Mouse (Mus musculus) testis, adult 2 months (tissue): ENCODE results near the gene Plin4. TPM values are rescaled to one million over a fixed set of nuclear protein-coding genes. Genes with fewer than 3 reads are reported as not detected.

Source experiments
- H3K27ac ChIP-seq: fragments of 200-500 bp; 2 replicates; pipeline ENCODE4 v1.5.1; 2012; ENCODE audit warnings: low read depth, low read length; ENCODE audit not compliant: control insufficient read depth, insufficient read depth
- H3K27me3 ChIP-seq: fragments of 200-500 bp; 2 replicates; pipeline ENCODE4 v1.6.1; 2012; ENCODE audit warnings: mild to moderate bottlenecking, low read length, moderate library complexity; ENCODE audit not compliant: control insufficient read depth, insufficient read depth
- H3K36me3 ChIP-seq: fragments of 200-500 bp; 2 replicates; pipeline ENCODE4 v1.6.1; 2012; ENCODE audit warnings: mild to moderate bottlenecking, low read length; ENCODE audit not compliant: control insufficient read depth, insufficient read depth
- H3K4me1 ChIP-seq: fragments of 200-500 bp; 2 replicates; pipeline ENCODE4 v1.6.1; 2012; ENCODE audit warnings: low read length; ENCODE audit not compliant: control insufficient read depth, insufficient read depth
- H3K4me3 ChIP-seq: fragments of 200-500 bp; 2 replicates; pipeline ENCODE4 v1.5.1; 2012; ENCODE audit warnings: low read depth, mild to moderate bottlenecking, low read length, moderate library complexity, mixed read lengths; ENCODE audit not compliant: control insufficient read depth
- CTCF ChIP-seq: fragments of 200-500 bp; IDR thresholded peaks from 2 replicates; pipeline ENCODE4 v1.5.1; 2012; ENCODE audit warnings: low read depth, mild to moderate bottlenecking, inconsistent platforms, low read length, moderate library complexity; ENCODE audit not compliant: control insufficient read depth, insufficient read depth, insufficient replicate concordance
- POLR2A ChIP-seq: fragments of 200-500 bp; IDR thresholded peaks from 2 replicates; pipeline ENCODE4 v1.6.1; 2012; ENCODE audit warnings: low read depth, mild to moderate bottlenecking, inconsistent platforms, low read length, moderate library complexity; ENCODE audit not compliant: control insufficient read depth
- polyA plus RNA-seq: library from polyadenylated mRNA; depleted of rRNA; stranded (reverse); fragments of >200 nt; gene quantifications from 2 replicates; pipeline ENCODE4 v1.2.3, GENCODE M21; 2012; rRNA removed

Gene Plin4
- polyA plus RNA-seq, 1 experiment: 1.5 TPM

GRCm38 (mm10) chr17:56062081-56062480, 47.5 kb downstream of the Plin4 start:
- TF ChIP-seq CTCF (no peak), POLR2A (no peak)
- no peaks in the 10 kb centered on the region; the same call in 1 of the 2 replicates for H3K36me3 ChIP-seq
- H3K27me3 ChIP-seq: no peaks in the 10 kb centered on the region

DNA sequence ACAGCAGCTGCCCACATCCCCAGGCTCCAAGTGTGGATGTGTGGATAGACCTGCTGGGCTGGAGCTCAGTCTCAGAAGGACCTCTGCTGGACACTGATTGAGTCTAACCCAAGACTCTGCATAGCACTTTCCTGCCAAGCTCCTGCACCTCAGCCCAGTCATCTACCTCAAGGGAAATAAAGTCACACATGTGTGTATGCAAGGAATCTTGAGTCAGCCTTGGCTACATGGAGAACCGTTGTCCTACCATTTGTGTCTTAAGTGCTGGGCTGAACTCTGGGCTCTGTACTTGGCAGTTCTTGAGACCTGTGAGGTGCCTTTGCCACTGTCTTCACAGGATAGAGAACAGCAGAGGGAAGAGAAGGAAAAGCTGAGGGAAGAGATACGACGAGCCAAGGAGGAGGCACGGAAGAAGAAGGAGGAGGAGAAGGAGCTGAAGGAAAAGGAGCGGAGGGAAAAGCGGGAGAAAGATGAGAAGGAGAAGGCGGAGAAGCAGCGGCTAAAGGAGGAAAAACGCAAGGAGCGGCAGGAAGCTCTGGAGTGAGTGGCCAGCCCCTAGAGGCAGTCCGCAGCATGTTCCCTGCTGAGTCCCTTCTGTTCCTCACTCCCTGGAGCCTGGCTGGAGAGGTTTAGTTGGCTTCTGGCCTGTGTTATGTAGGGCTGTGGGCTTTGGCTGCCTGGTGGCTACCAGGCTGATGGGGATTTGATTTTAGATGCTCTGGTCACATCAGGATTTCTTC, 52.1 kb downstream of the Plin4 start:
- Histone ChIP-seq H3K4me3 (no peak overlapping the region), H3K27ac (no peak overlapping the region), H3K4me1 (no peaks in the 10 kb centered on the region), H3K36me3 (no peaks in the 10 kb centered on the region; the same call in 1 of the 2 replicates), H3K27me3 (no peaks in the 10 kb centered on the region)
- TF ChIP-seq CTCF: no peak
- TF ChIP-seq POLR2A: no peak

More at GRCm38 (mm10) chr17:56062081-56062480, 47.5 kb downstream of the Plin4 start:
- Histone ChIP-seq H3K4me1 (no peaks in the 10 kb centered on the region), H3K4me3 (no peak overlapping the region), H3K27ac (no peak overlapping the region)

- Histone ChIP-seq H3K36me3 (no peaks in the 10 kb centered on the region), H3K4me3 (peak overlapping the region; percentile 67), H3K4me1 (no peaks in the 10 kb centered on the region), H3K27ac (no peak overlapping the region), H3K27me3 (no peaks in the 10 kb centered on the region)
- no peak for TF ChIP-seq CTCF
- no peak for TF ChIP-seq POLR2A
These were observed 53.5 kb downstream of the Plin4 start for GRCm38 (mm10) chr17:56055945-56056678.

DNA sequence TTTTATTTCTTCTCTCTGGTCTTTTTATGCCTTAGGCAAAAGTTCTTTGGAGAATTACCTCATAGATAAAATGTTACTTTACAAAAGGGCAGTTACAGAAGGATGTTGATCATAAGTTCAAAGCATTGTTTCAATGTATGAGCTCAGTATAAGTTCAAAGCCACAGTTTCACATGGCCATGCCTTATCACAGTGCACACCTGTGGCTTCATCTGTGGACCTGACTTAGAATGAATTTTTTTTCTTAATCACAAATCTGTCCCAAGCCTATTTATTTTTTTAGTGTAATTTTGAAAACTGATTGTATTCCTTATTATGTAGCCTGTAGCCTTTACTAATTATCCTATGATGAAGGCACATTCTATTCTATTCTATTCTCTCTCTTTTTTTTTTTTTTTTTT, 54.7 kb downstream of the Plin4 start:
- Histone ChIP-seq H3K27me3 (no peaks in the 10 kb centered on the region), H3K36me3 (no peaks in the 10 kb centered on the region), H3K4me3 (no peak overlapping the region), H3K27ac (no peak overlapping the region), H3K4me1 (no peaks in the 10 kb centered on the region)
- TF ChIP-seq CTCF (no peak), POLR2A (no peak)

GRCm38 (mm10) chr17:56051369-56051768, 58.2 kb downstream of the Plin4 start:
- H3K4me1 ChIP-seq: no peaks in the 10 kb centered on the region
- TF ChIP-seq POLR2A (no peak), CTCF (no peak)
- H3K27me3 ChIP-seq: no peaks in the 10 kb centered on the region
- no peak overlapping the region for H3K4me3 ChIP-seq
- H3K27ac ChIP-seq: no peak overlapping the region
- peaks cover 2% of the 10 kb centered on the region; the same call in 1 of the 2 replicates for H3K36me3 ChIP-seq

Other genes starting within 250 kb of the Plin4 start
- 0.17 and 0.23 TPM in 2 replicates for gene Zfp119a, start 230.9 kb downstream of the Plin4 start, polyA plus RNA-seq
- gene Zfp959, start 217.7 kb downstream of the Plin4 start, polyA plus RNA-seq: 0.19 and 0.59 TPM in 2 replicates
- gene Zfp119b, start 160.3 kb downstream of the Plin4 start, polyA plus RNA-seq: 0.24 and 0.48 TPM in 2 replicates
- gene Ebi3, start 157.2 kb downstream of the Plin4 start, polyA plus RNA-seq: 0.53 and 0.75 TPM in 2 replicates
- gene Yju2, start 150.7 kb downstream of the Plin4 start, polyA plus RNA-seq: 4.9 TPM in 2 replicates
- 0.63 and 1.1 TPM in 2 replicates for gene Shd, start 139.3 kb downstream of the Plin4 start, polyA plus RNA-seq
- gene Fsd1, start 123.3 kb downstream of the Plin4 start, polyA plus RNA-seq: 2.3 and 2.4 TPM in 2 replicates
- gene Stap2, start 104.2 kb downstream of the Plin4 start, polyA plus RNA-seq: 18.4 and 19.1 TPM in 2 replicates
- gene Mpnd, start 104.1 kb downstream of the Plin4 start, polyA plus RNA-seq: 12.7 and 13.1 TPM in 2 replicates
- gene Sh3gl1, start 73.2 kb downstream of the Plin4 start, polyA plus RNA-seq: 91.9 and 105 TPM in 2 replicates
- 70.3 and 71.8 TPM in 2 replicates for gene Chaf1a, start 69.4 kb downstream of the Plin4 start, polyA plus RNA-seq
- 646 and 694 TPM in 2 replicates for gene Ubxn6, start 34.8 kb downstream of the Plin4 start, polyA plus RNA-seq
- 115 and 135 TPM in 2 replicates for gene Hdgfl2, start 30.2 kb downstream of the Plin4 start, polyA plus RNA-seq
- gene Plin5, start 7.8 kb upstream of the Plin4 start, polyA plus RNA-seq: 1.7 and 2.7 TPM in 2 replicates
- gene Lrg1, start 12.2 kb upstream of the Plin4 start, polyA plus RNA-seq: 3.7 and 5.7 TPM in 2 replicates
- 0.28 and 0.63 TPM in 2 replicates for gene Sema6b, start 30.5 kb upstream of the Plin4 start, polyA plus RNA-seq
- gene Tnfaip8l1, start 52.7 kb upstream of the Plin4 start, polyA plus RNA-seq: 0.29 and 0.31 TPM in 2 replicates
- gene Mydgf, start 74.1 kb upstream of the Plin4 start, polyA plus RNA-seq: 49.9 and 56.7 TPM in 2 replicates
- gene Dpp9, start 109.1 kb upstream of the Plin4 start, polyA plus RNA-seq: 12.8 and 15.0 TPM in 2 replicates
- gene Fem1a, start 147.0 kb upstream of the Plin4 start, polyA plus RNA-seq: 5.7 and 7.0 TPM in 2 replicates
- 3.4 and 3.7 TPM in 2 replicates for gene Ticam1, start 167.0 kb upstream of the Plin4 start, polyA plus RNA-seq
- gene Plin3, start 183.1 kb upstream of the Plin4 start, polyA plus RNA-seq: 21.9 and 22.3 TPM in 2 replicates
- gene Arrdc5, start 190.5 kb upstream of the Plin4 start, polyA plus RNA-seq: 274 and 296 TPM in 2 replicates
- 41.1 and 43.1 TPM in 2 replicates for gene Uhrf1, start 193.5 kb upstream of the Plin4 start, polyA plus RNA-seq
- 20.0 and 21.9 TPM in 2 replicates for gene Kdm4b, start 216.3 kb upstream of the Plin4 start, polyA plus RNA-seq